Mouse (Mus musculus) c-Kit-positive CD71-negative TER-119-negative erythroid progenitor cells, embryonic 14.5 days (primary cell): ENCODE results near the gene Wars.
A peak's percentile ranks its signal among the peaks of the same experiment; 100 is the strongest.
"Not testable (repeated sequence)": the region's sequence is repeated elsewhere in the genome, so short reads cannot be mapped to it uniquely, and the experiment has no call there.

Experiments used
- DNase-seq: peaks from one replicate; pipeline ENCODE4 v3.0.0-alpha.2; 2013; ENCODE audit warnings: low read depth

Gene Wars

DNA sequence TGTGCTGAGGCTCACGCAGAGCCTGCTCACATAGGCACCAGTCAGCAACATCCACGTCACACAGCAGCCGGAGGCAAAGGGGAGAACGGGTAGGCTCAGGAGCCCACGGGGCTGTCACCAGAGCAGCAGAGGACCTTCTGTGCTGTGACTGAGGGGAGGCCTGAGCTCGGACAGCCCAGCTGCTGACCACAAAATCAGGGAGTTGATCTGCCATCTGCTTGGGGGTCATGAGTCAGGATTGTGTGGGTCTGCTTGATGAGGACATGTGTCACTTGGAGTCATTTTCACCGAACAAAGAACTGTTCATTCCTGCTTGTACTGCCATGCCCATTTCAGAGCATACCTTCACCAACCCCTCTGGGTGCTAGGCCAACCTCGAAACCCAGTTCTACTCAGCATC lies 37.8 kb downstream of the Wars start:
- no peak for DNase-seq

DNA sequence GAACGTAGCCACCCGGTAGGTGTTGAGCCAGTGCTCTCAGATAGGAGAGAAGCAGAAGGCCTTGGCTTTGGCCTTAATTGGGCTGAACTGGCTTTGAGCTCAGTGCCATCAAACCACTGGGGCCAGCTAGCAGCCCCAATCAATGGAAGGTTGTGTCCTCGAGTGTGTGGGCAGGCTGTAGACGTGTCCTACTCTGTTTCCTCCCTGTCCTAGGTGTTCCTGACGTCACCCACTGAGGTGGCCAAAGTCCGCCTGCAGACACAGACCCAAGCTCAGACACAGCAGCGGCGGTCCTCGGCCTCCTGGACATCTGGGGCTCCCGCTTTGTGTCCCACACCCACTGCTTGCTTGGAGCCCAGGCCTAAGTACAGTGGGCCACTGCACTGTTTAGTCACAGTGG lies 38.9 kb downstream of the Wars start:
- no peak for DNase-seq

DNA sequence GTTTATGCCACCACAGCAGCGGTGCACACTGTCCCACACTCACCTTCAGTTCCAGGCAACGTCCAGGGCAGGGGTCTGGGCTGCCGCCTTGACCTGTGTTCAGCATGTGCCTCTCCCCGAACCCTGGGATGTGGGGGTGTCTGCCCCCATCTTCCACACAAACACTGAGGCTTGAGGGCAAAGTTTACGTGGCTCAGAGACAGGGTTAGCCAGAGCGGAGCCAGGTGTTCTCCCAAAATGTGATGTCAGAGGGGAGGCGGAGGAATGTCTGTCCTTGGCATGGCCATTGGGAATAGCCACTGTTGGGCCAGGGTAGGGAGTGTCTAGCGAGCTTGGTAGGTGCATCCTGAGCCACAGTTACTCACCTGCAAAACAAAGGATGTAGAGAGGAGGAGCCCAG lies 41.2 kb downstream of the Wars start:
- DNase-seq = no peak

DNA sequence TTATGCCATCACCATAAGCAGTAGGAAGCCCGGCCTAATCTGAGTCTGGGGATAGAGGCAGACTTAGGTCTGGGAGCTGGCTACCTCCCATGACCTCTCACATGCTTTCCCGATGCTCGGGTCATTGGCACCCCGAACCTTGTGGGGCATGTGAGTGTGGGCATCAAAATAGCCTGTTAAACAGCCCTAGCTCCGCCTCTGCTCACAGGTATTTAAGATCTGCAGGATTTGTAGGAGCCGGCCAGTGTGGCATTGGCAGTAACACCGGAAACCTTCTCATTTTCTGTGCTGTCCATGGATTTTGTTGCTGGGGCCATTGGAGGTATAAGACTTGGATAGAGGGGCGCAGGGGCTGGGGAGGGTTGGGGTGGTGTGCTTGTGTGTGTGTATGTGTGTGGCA lies 43.1 kb downstream of the Wars start:
- DNase-seq = no peak

DNA sequence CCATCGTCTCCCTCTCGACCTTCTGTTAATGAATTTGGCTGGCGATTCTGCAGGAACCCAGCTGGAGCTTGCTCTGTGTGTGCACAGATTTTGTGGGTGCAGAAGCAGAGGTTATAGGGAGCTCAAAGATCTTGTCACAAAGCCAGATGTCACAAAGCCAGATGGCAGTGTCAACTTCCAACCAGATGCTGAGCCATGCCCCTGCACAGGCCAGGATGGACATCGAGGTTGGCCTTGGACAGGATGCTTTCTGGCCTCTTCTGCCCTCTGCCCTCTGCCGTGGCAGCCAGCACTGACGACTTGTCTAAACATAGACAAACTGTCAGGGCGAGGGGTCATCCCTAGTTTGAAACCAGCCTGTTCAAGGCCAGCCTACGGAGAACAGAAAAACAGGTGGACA lies 43.8 kb downstream of the Wars start:
- DNase-seq = no peak

DNA sequence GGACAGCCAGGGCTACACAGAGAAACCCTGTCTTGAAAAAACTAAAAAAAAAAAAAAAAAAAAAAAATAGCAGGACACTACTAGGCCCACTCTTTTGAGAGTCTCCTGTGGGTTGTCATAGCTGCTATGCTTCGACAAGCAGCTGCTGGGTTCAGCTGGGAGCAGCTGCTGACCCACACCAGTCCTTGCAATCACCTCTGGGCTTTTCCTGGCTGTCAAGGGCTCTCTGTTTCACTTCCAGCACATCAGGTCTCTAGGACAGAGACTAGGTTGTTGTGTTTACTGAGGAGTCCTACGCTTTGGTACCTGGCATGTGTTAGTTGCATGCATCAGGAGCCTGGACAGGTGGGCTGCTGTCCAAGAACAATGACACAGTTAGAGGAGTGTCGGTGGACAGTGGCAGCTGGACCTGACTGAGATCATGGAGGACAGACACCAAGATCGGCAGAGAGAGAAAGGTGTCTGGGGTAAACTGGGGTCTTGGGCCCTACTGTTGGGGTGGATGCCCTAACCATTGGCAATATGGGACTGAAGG lies 44.4 kb downstream of the Wars start:
- DNase-seq = no peak

DNA sequence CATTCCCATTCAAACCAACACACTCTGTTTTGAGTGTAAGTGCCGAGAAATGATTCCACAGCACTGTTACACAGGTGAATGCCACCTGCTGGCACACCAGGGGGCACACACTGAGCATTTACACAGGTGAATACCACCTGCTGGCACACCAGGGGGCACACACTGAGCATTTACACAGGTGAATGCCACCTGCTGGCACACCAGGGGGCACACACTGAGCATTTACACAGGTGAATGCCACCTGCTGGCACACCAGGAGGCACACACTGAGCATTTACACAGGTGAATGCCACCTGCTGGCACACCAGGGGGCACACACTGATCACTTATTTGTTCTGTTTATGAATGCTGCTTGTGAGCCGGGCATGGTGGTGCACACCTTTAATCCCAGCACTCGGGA lies 45.9 kb downstream of the Wars start:
- DNase-seq = not testable (repeated sequence)

DNA sequence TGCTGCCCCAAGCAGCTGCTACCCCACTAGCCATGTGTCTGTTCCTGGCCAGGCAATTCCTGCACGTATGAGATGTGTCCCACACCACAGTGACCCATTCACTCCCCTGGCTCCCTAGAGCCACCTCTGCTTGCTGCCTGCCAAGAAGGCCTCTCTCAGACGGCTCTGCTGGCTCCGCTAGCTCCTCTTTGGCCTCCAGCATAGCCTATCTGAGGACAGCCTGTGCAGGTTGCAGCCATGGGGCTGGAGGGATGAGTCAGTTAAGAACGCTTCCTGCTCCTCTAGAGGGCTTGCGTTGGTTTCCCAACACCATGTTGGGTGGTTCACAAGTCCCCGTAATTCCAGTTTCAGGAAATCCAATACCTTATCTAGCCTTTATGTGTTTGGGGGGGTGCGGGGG lies 51.3 kb downstream of the Wars start:
- DNase-seq = no peak

DNA sequence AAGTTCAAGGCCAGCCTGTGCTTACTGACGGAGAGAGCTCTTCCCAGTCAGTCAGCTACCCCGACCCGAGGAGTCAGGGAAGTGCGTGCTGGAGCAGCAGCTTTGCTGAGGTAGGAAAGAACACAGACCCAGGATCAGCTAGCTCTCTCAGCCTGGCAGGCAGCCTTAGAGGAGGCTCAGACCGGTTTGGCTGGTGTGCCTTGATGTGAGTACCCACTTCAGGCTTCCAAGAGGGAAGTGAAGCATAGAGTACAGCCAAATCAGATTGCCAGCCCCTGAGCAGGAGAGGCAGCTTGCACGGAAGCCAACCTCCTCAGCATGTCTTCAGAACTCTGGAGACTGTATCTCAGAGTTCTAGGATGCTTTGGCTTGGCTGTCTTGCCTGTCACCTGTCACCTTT lies 52.8 kb downstream of the Wars start:
- DNase-seq = no peak

DNA sequence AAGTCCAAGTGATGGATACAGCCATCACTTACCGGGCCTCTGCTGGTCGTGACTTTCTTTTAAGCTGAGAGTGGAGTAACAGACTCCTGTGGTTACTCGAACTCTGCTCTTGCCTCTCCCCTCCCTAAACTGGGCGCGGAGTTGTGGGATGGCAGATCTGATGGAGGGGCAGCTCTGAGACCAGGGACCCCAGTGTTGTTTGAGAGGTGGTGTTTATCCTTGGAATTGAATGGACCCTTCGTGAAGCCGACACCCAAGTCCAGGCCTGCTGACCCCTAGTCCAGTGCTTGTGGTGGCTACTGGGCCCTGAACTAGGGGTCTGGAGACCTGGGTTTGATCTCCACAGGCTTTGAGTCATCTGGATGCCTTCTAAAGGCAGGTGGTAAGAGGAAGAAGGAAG lies 57.3 kb downstream of the Wars start:
- DNase-seq = no peak

DNA sequence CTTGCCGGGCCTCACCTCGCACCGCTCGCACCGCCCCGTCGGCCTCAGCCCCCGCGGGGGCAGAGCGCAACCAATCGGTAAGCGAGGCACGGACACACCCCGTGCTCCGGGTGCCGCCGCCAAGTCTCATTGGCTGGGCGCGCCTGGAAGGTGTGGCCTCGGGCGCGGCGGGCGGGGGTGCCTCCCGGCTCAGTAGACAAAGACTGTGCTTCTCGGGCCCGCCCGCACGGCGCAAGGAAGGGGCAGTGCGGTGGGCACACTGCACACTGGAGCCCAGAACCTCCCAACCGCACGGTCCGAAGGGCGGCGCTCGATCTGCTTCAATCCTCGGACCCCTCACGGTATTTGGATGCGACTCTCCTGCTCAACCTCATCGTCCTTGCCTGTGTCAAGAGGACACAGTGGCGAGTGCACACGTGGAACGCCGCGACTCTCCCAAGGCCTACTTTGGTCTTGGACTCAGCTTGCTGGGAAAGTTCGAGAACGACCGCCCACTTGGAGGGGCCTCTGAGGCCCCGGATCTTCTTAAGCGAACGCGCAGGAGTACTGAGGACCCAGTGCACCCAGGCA lies 58.0 kb downstream of the Wars start, which contains the start of the genes Slc25a29 and Slc25a47:
Gene Slc25a29 (minus strand): TSS at position 44 of the 570 bp plus-strand sequence.
Gene Slc25a47 (plus strand): TSS at position 207 of the 570 bp plus-strand sequence.
- DNase-seq = peak; percentile 82

DNA sequence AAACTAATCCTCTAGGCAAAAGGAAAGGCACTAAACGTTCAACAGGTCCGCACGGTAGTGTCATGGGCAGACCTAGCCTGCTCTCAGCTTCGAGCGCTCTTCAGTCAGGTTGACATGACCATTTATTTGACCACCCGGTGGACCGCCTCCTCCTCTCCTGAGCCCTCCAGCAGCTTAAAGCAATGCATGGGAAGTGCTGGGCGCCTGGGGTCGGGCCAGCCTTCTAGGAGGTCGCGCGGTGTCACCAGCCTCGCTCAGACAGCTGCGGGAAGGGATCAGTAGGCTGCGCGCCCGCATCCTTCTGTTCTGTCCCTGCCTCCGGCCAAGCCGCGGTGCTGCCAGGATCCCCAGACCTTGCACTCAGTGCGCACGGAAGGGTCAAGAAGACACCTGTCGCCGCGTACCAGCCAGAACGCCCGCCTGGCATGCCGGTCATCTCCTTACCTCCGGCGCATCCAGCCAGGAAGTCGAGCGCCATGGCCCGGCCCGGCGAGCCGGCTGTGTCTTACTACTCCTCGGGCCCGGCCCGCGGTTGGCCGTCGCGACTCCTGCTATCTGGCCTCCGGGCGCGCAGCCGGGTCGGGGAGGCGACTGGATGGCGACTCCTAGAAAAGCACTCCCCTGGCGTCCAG lies 58.6 kb downstream of the Wars start:
- no peak for DNase-seq

DNA sequence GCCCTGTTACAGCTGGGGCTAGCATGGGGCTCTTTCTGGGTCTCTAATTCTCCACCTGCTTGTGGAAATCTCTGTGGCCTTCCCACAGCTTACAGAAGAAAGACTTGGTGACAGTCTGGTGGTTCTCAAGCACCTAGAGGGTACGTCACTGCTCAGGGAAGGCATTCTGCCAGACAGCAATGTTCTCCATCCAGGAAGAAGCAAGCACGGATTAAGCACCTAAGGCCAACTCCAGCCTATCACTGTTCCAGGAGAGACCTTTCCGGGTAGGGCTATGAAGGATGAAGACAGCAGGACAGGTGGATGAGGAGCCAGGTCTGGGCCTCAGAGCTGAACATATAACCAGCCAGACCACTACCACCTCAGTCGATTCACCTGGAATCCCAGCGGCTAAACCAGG lies 59.2 kb downstream of the Wars start:
- no peak for DNase-seq

DNA sequence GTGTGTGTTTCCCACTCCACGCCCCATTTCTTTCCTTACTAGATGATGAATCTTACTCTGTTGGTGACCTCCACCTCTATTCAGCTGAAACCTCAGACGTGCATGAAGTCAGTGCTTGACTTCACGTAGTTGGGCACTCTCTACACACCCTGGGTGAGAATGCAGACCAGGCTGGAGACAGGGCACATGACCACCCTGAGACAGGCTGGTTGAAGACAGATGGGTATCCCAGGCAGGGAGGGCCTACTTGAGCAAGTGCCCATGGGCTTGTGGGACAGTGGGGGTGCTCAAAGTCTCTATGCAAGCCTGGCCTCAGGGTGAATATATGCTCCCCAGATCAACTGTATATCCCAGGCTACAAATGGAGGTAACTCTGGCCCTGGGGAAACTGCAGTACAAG lies 59.6 kb downstream of the Wars start:
- DNase-seq = no peak

DNA sequence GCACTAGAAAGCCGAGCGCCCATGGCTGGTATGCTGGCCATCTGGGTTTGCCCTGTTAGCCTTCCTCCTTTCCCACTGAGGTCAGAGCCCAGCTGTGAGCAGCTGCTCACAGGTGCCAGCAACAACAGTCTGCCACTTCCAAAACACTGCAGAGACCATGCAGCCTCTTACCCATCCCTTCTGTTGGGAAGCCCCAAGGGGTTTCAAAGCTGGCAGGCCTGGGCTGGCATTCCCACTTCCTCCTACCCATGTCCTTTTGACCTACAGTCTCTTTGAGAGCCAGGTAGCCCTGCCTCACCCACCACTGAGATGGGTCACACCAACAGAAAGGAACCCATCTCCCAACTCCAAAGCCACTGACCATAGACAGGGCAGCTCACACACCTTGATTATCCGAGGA lies 60.6 kb downstream of the Wars start:
- no peak for DNase-seq

DNA sequence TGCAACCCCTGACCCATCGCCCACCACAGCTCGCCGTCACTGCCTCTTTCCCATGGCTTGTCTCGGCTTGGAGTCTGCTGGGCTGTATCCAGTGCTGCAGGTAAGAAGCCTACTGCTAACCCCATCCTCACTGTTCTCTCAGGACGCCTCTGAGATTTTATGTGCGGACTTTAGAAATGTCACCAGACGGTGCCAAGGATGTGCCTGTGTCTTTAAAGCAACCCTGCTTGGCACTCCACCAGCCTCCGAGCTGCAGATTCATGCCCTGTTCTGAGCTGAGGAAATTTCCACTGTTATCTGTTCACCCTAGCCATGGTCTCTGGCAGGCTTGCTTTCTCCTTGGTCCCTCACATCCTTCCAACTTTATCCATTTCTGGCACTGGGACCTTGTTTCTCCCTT lies 61.1 kb downstream of the Wars start:
- DNase-seq = no peak

DNA sequence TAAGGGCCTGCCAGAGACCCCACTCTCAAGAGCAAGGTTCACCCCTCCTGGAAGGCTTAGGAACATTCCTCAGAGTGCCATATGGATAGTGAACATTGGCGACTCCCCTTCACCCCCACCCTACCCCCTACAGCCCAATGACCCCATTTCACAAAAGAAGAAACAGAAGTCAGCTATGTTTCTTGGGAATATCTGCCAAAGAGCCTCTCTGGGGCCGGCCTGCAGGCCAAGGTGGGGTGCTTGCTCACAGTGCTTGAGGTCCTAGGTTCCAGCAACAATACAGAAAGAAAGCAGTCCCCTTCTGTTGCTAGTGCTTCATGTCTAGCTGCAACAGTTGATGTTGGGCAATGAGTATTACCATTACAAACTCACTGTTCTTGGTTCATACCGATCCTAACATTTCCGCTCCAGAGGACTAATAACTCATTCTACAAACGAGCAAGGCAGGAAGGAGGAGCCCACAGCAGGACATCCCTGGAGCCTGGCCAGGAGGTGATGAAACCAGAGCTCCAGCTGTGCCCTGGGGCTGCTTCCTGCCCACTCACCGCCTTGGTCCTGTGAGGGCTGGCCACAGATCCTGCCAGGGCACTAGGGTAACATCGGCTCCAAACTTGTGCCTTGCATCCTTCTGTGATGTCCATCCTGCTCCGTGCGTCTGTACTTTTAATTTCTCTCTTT lies 61.9 kb downstream of the Wars start:
- DNase-seq = no peak

DNA sequence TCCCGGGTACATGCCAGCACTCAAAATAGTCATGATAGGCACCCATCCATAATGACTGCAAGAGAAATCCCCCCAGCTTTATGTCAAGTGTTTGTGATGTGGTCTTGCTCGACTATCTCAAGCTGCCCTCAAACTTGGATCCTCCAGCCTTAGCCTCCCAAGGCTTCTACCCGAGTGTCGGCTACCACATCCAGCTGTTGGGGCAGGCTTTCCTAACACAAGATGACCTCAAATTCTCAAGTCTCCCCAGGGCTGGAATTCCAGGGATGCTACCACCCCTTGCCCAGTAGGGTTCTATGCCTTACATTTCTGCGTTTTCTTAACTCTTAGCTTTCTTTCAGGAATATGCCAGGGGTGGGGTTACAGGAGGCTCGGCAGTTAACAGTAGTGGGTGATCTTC lies 63.6 kb downstream of the Wars start:
- no peak for DNase-seq

DNA sequence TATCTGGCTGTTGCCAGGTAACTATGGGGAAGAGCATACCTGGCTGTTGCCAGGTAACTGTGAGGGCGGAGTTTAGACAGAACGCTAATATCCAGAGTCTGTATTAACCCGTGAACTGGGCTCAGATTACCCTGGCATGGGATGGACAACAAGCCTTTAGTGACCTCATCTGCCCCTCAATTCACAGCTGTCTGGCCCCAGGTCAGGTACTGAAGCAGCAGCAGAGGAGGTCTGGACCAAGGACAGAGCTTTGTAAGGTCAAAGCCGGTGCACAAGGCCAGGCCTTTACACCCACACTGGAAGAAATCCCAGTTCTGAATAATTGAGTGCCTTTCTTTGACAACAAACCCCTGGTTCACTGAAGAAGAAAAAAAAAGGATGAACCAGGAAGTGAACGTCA lies 64.3 kb downstream of the Wars start:
- no peak for DNase-seq

DNA sequence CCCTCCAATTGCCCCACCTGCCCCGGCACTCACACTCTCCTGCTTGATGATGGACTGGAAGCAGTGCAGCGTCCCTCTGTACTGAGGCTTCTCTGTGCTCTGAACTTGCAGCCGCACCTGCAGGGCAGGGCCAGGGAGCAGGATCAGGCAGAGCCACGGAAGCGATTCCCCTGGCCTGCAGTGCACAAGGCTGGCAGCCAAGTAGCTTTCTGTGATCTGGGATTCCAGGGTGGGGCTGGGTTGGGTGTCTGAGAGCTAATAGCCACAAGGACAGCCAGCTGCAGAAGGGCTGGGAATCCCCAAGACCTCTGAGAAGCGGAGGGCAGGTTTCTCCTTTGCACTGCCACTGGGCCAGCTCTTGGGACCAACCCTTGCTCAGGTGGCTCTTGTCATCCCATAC lies 66.3 kb downstream of the Wars start:
- no peak for DNase-seq

DNA sequence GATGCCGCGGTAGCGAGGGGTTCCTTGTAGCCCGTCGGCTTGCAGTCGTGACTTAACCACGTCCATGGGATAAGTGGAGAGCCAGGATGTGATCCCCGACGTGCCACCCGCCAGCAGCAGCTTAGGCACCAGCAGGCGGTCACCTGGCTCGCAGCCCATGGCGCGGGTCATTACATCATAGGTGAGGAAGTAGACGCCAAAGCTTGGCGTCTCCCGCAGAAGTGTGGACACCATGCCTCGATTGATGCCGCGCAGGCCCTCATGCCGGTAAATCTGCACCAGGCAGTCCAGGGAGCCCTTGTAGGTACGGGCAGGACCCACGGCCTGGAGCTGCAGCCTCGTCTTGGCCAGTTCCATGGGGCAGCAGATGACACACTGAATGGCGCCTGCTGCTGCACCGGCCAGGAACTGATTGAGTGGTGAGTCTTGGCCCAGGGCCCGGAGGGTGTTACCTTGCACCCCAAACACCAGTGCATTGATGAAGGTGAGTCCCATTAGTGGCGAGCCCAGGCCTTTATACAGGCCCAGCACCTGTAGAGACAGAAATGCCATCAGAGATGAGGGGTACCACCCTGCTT lies 66.9 kb downstream of the Wars start:
- no peak for DNase-seq

DNA sequence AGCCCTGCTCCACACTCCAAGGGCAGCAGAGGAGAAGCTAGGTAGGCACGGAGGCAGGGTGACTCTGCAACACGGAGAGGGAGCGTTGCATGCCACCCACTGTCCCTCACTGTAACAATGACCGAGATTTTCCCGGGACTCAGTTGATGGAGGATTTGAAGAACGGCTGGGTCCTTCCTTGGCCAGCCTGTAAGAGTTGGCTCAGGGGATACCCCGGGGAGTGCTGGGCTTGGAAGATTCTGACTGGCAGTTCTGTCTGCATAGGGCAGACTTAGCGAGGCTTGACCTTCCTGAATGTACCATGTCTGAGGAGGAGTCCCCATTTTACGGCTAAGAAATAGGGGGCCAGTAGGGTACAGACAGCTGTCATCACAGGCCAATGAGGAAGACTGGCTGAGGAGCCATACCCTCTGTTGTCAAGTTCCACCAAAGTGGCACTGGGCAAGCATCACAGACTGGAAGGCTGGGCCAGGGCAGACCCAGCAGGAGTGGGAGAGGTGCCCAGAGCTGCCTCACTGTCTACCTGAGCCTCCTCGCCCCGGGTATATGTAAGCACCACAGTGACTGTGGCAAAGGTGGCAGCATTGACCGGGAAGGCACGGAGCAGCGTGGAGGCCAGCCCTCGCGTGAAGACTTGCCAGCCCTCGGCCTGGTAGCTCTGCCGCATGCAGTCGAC lies 67.6 kb downstream of the Wars start:
- no peak for DNase-seq
